Mouse (Mus musculus): ENCODE measurements at regions not wholly inside any gene's neighbourhood (a gene's known extent, or its start where the extent isn't known, plus 50 kb on each side); places are given as distances from the start of the nearest gene placed in this dataset.
A peak's percentile ranks its signal among the peaks of the same experiment; 100 is the strongest.

DNA sequence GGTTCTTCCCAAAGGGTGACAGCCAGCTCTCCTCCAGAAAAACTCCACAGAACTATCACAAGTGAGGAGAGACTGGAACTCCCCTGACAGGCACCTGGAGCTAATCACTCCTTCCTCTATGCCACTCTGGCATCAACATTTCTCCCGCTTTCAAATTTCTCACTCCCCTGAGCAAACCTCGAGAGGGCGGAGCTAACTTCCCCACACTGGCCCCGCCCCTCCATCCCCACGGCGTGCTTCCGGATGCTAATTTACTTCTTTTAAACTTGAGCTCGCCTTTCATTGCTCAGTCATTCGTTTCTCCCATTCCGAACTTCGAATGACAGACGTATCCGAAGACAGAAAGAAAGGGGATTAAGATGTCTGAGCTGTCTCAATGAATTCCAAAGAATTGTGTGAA lies 87.8 kb upstream of the Ado start:
- Histone ChIP-seq H3K4me2 (replicated peaks) (peak overlapping the region; percentile 47), H3K4me3 (0 out of 2 replicates have a peak overlapping the region, but pooled peaks have one; percentile 15), H3K36me3 (no peaks in the 10 kb centered on the region), H3K4me1 (peaks cover 8% of the 10 kb centered on the region; the same call in 1 of the 2 replicates), H3K27me3 (no peaks in the 10 kb centered on the region), H3K9me3 (no peaks in the 10 kb centered on the region), H3K9ac (replicated peaks) (no peak overlapping the region), H3K27ac (replicated peaks) (no peak overlapping the region)
- 2% methylated on average over 13 of the region's 13 CpGs for WGBS
- 0 out of 2 replicates have a peak, but pooled peaks have one; percentile 56 for ATAC-seq (ENCODE audit: low FRiP score, low read depth)

DNA sequence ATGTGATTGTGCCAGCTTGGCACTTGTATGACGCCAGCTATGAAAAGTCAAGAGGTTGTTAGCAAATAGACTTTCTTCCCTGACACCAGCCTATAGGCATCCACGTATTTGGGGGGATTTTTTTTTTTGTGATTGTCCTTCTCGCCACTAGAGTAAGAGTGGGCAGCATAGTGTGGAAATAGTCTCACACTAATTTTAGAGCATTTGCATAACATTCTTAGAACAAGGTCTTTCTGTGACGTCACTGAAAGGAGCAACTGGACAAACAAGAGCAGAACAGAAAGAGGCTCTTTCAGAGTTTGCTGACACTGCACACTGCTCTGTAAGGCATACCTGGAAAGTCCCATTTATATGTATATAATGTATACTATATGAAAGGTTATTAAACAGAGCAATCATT lies 86.0 kb upstream of the Ado start:
- WGBS: 82% methylated on average over 4 of the region's 4 CpGs
- Histone ChIP-seq H3K9ac (replicated peaks) (no peak overlapping the region), H3K4me2 (replicated peaks) (no peak overlapping the region), H3K4me3 (no peak overlapping the region), H3K36me3 (no peaks in the 10 kb centered on the region), H3K4me1 (peaks cover 8% of the 10 kb centered on the region; the same call in 1 of the 2 replicates), H3K27ac (replicated peaks) (no peak overlapping the region), H3K9me3 (no peaks in the 10 kb centered on the region), H3K27me3 (no peaks in the 10 kb centered on the region)
- ATAC-seq (ENCODE audit: low FRiP score, low read depth): no peak

DNA sequence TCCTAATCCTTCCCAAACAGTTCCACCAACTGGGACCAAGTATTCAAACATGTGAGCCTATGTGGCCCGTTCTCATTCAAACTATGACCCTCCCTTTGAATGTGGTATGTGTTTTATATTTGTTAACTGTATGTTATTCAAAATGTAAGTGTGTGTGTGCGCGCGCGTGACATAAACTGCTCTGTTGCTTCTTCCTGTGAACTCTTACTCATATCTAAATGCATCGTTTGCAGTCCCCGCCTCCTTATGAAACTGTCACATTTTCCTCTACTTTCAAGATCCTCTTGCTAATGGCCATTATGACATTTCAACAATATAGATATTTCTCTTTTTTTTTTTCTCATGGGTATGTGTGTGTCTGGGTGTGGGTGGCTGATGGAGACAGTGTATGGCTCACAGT lies 84.3 kb upstream of the Ado start:
- H3K9ac ChIP-seq (replicated peaks): no peak overlapping the region
- WGBS: 97% methylated on average over 7 of the region's 7 CpGs
- no peak overlapping the region for H3K4me3 ChIP-seq
- ATAC-seq (ENCODE audit: low FRiP score, low read depth): no peak
- H3K27ac ChIP-seq (replicated peaks): no peak overlapping the region
- no peak overlapping the region for H3K4me2 ChIP-seq (replicated peaks)
- no peaks in the 10 kb centered on the region for H3K9me3 ChIP-seq
- H3K27me3 ChIP-seq: no peaks in the 10 kb centered on the region
- H3K4me1 ChIP-seq: peaks cover 8% of the 10 kb centered on the region; the same call in 1 of the 2 replicates
- H3K36me3 ChIP-seq: no peaks in the 10 kb centered on the region

DNA sequence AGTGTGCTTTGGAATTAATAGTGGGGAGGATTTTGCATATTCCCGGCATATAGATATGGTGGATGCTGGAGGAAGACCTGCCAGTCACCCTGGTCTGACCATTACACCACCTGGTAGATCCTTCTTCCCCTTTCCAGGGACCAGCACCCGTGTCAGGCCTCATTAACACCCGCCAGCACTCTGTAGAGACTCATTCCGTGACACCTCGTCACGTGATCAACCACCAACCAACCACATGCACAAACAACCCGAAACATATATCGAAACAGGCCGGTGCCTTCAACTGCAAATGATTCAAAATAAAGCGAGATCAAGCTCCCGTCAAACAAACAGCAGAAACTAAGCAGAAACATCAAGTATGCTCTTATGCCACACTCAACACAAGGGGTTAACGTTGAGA lies 74.6 kb upstream of the Ado start:
- Histone ChIP-seq H3K4me3 (no peak overlapping the region), H3K27me3 (no peaks in the 10 kb centered on the region), H3K4me1 (no peaks in the 10 kb centered on the region), H3K9ac (replicated peaks) (no peak overlapping the region), H3K27ac (replicated peaks) (no peak overlapping the region), H3K9me3 (no peaks in the 10 kb centered on the region), H3K4me2 (replicated peaks) (no peak overlapping the region), H3K36me3 (no peaks in the 10 kb centered on the region)
- no peak for ATAC-seq (ENCODE audit: low FRiP score, low read depth)
- WGBS: 89% methylated on average over 12 of the region's 12 CpGs

DNA sequence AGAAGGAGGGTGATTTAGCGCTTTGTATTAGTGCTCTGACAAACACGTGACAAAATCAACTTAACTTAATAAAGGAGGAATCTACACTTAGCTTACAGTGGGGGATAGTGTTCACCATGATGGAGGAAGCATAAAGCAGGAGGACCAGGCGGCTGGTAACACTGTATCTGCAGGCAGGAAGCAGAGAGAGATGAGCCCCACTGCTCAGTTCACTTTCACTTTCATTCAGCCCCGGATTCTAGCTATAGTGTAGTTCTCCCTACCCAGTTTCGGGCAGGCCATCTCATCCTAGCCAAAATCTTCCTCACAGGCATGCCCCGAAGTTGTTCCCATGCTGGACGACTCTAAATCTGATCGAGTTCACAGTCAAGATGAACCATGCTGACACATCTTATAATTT lies 71.3 kb upstream of the Ado start:
- H3K36me3 ChIP-seq: no peaks in the 10 kb centered on the region
- no peaks in the 10 kb centered on the region for H3K4me1 ChIP-seq
- H3K4me3 ChIP-seq: no peak overlapping the region
- no peak overlapping the region for H3K9ac ChIP-seq (replicated peaks)
- no peaks in the 10 kb centered on the region for H3K27me3 ChIP-seq
- H3K4me2 ChIP-seq (replicated peaks): no peak overlapping the region
- 83% methylated on average over 8 of the region's 8 CpGs for WGBS
- no peaks in the 10 kb centered on the region for H3K9me3 ChIP-seq
- no peak for ATAC-seq (ENCODE audit: low FRiP score, low read depth)
- no peak overlapping the region for H3K27ac ChIP-seq (replicated peaks)

DNA sequence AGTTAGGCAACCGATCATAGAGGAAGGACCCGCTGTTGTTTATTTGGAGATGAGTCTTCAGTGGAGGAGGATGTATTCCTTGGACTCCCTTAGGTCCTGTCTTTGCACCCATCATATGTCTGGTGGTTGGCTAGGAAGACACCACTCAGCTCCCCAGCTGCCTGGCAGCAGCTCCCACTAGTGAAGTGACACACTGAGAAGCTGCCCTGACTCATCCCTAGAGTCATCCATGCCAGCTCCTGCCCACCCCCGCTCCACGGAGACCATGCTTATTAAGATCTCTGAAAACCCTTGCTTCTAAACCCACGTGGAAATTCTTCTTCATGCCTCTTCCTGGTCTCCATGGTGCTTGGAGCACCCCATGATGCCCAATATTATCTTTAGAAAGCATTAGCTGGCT lies 69.4 kb upstream of the Ado start:
- no peak overlapping the region for H3K9ac ChIP-seq (replicated peaks)
- H3K36me3 ChIP-seq: no peaks in the 10 kb centered on the region
- no peaks in the 10 kb centered on the region for H3K27me3 ChIP-seq
- H3K4me2 ChIP-seq (replicated peaks): no peak overlapping the region
- ATAC-seq (ENCODE audit: low FRiP score, low read depth): no peak
- WGBS: 81% methylated on average over 5 of the region's 5 CpGs
- no peak overlapping the region for H3K27ac ChIP-seq (replicated peaks)
- no peaks in the 10 kb centered on the region for H3K4me1 ChIP-seq
- H3K4me3 ChIP-seq: no peak overlapping the region
- H3K9me3 ChIP-seq: no peaks in the 10 kb centered on the region

DNA sequence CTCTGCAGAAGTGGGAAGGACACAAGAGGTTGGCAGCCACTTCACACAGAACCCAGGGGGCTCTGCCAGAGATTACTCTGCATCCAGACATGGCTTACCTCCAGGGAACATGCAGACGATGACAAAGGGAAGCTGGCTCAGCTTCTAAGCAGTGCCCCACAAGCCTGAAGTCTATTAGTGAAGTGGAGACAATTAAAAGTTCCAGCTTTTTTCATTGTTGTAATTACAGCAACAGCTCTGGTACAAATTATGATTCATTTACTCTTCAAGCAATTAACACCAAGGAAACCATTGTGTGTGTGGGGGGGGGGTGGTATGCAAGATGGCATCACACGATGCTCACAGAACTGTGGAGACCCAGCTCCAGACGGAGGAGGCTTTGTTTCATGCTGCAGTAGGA lies 66.3 kb upstream of the Ado start:
- Histone ChIP-seq H3K9ac (replicated peaks) (no peak overlapping the region), H3K36me3 (no peaks in the 10 kb centered on the region), H3K4me3 (no peak overlapping the region), H3K4me1 (no peaks in the 10 kb centered on the region), H3K4me2 (replicated peaks) (no peak overlapping the region), H3K27ac (replicated peaks) (no peak overlapping the region), H3K27me3 (no peaks in the 10 kb centered on the region), H3K9me3 (no peaks in the 10 kb centered on the region)
- no peak for ATAC-seq (ENCODE audit: low FRiP score, low read depth)
- WGBS: 81% methylated on average over 3 of the region's 3 CpGs

DNA sequence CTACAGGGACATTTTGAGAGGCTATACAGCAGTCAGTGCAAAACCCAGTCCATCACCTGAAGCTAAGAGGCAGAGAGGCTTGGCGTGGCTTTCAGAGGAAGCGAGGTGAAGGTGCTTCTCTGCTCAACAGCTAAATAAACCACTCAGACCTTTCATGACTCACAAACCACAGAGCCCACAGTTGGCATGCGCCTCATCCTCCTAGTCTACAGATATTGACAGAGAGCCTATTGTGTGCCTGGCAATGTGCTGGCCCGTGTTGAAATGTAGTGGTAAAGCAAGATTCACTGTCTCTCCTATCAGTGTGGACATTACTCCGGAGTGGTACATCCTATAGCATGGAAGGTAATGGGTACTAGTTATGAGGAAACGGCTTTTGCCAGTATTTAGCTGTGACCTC lies 61.9 kb upstream of the Ado start:
- Histone ChIP-seq H3K9ac (replicated peaks) (no peak overlapping the region), H3K9me3 (no peaks in the 10 kb centered on the region), H3K27me3 (no peaks in the 10 kb centered on the region), H3K36me3 (no peaks in the 10 kb centered on the region), H3K4me3 (no peak overlapping the region), H3K27ac (replicated peaks) (no peak overlapping the region), H3K4me2 (replicated peaks) (no peak overlapping the region), H3K4me1 (no peaks in the 10 kb centered on the region)
- no peak for ATAC-seq (ENCODE audit: low FRiP score, low read depth)
- 83% methylated on average over 6 of the region's 6 CpGs for WGBS

DNA sequence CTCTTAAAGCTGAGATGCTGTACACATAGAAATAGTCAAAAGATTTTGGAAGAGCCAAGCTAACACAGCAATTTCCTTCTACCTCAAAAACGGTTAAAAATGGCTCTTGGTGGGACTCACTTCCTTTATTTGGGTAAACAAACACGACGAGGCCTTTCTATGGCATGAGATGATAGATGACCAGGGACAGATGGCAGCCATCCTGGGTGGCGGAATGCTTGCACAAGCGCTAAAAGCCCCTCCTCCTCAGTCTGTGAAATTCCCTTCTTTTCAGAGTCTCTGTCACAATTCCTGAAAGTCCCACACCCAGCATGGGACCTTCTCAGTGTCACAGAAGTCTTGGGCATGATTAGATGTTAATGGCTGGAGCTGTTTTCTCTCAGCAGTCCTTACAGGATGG lies 59.3 kb upstream of the Ado start:
- no peak overlapping the region for H3K9ac ChIP-seq (replicated peaks)
- no peaks in the 10 kb centered on the region for H3K36me3 ChIP-seq
- no peak overlapping the region for H3K4me2 ChIP-seq (replicated peaks)
- H3K27me3 ChIP-seq: no peaks in the 10 kb centered on the region
- H3K4me3 ChIP-seq: no peak overlapping the region
- no peak overlapping the region for H3K27ac ChIP-seq (replicated peaks)
- WGBS: 77% methylated on average over 5 of the region's 5 CpGs
- ATAC-seq (ENCODE audit: low FRiP score, low read depth): no peak
- H3K9me3 ChIP-seq: no peaks in the 10 kb centered on the region
- no peaks in the 10 kb centered on the region for H3K4me1 ChIP-seq

DNA sequence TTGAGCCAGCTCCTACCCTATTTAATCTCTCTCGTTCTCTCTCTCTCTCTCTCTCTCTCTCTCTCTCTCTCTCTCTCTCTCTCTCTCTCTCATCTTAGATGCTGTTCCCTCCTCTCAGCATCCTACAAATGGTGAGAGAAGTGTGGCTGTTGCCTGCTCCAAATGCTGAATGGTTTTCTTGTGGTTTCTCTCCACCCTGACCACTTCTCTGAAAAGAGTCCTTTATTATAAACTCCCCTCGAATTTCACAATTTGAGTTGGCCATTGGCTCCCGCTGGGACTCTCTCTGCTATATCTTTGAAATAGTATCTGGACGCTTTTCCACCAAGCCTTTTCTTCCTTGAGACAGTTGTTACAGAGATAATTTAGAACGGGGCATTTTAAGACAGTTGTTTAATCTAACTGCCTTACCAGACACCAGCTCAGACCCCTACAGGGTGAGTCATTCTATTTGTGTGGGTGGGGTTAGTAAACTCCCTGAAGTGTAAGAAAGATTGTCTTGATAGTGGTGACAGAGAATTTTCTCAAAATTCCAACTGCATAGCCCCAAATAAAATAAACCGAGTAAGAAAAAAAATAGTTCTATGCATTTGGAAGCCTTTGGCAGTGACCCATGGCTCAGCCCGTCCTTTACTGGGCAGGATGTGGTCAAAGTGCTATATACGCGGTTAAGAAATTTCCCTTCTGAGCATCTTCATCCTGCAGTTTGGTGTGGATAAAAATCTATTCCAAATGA lies 58.7 kb upstream of the Ado start:
- WGBS: 79% methylated on average over 9 of the region's 9 CpGs
- H3K4me3 ChIP-seq: no peak overlapping the region
- ATAC-seq (ENCODE audit: low FRiP score, low read depth): no peak
- no peak overlapping the region for H3K27ac ChIP-seq (replicated peaks)
- no peaks in the 10 kb centered on the region for H3K27me3 ChIP-seq
- H3K9me3 ChIP-seq: no peaks in the 10 kb centered on the region
- H3K4me2 ChIP-seq (replicated peaks): no peak overlapping the region
- H3K4me1 ChIP-seq: no peaks in the 10 kb centered on the region
- no peaks in the 10 kb centered on the region for H3K36me3 ChIP-seq
- H3K9ac ChIP-seq (replicated peaks): no peak overlapping the region

DNA sequence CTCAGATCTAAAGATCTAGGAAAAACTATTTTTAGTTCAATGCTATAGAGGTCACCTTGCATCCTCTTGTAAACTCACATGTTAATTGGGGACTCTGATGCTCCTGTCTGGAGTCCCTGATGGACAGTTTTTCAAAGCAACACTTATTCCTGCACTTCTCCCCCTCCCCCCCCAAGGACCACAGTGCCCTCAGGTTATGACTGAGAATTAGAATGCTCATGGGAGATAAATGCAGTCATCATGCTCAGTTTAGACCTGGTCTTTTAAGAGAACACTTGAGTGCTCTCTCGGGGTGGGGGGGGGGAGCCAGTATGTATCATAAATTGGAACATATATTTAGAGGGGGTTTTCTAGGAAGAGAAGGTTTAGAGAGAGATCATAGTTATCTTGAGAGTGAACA lies 58.0 kb upstream of the Ado start:
- Histone ChIP-seq H3K27ac (replicated peaks) (no peak overlapping the region), H3K9me3 (no peaks in the 10 kb centered on the region), H3K36me3 (no peaks in the 10 kb centered on the region), H3K4me3 (no peak overlapping the region), H3K9ac (replicated peaks) (no peak overlapping the region), H3K4me2 (replicated peaks) (no peak overlapping the region), H3K27me3 (no peaks in the 10 kb centered on the region), H3K4me1 (no peaks in the 10 kb centered on the region)
- no peak for ATAC-seq (ENCODE audit: low FRiP score, low read depth)
- 95% methylated on average over 1 of the region's 1 CpGs for WGBS

DNA sequence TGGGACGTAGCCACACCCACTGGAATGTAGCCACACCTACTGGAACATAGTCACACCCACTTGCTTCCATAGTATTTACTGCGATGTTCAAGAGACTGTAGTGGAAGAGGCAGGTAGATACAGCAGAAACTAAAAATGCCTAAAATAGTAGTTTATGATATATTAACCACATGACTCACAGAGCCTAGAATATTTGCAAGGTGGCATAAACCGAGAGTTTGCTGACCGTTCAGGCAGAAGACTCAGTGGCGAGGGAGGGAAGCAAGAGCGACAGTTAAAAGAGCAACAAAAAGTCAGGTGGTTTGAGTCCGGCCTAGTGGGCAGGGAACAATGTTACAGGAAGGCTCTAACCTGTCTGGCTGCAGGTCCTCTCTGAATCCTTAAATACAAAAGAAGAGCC lies 50.6 kb upstream of the Ado start:
- H3K4me2 ChIP-seq (replicated peaks): no peak overlapping the region
- WGBS: 94% methylated on average over 7 of the region's 7 CpGs

DNA sequence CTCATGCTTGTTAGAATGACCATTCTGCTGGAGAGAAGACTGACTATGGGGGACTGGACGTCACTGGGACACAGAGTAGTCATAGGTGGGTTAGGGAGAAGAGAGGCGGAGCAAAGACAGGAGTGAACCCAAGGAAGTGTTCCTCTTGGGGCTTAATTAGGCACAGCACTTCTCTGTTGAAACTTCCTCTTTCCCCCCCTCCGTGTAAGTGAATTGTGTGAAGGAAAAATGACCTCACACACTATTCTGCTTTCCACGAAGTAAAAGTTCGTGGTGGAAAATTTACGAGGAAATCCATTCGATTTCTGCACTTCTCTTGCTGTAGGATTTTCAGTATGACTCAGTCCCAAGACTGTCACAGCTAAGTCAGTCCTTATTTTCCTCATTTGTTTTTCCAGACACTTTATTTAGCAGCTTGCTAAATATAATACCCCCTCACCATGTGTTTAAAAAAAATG lies 49.9 kb upstream of the Ado start:
- no peak for ATAC-seq (ENCODE audit: low FRiP score, low read depth)
- Histone ChIP-seq H3K36me3 (no peaks in the 10 kb centered on the region), H3K4me2 (replicated peaks) (no peak overlapping the region), H3K9me3 (no peaks in the 10 kb centered on the region), H3K9ac (replicated peaks) (no peak overlapping the region), H3K27ac (replicated peaks) (no peak overlapping the region), H3K4me1 (no peaks in the 10 kb centered on the region), H3K4me3 (no peak overlapping the region), H3K27me3 (no peaks in the 10 kb centered on the region)
- 84% methylated on average over 7 of the region's 7 CpGs for WGBS

More for the DNA sequence above, 50.6 kb upstream of the Ado start:
- H3K9me3 ChIP-seq: no peaks in the 10 kb centered on the region
- no peak overlapping the region for H3K27ac ChIP-seq (replicated peaks)
- H3K9ac ChIP-seq (replicated peaks): no peak overlapping the region
- H3K27me3 ChIP-seq: no peaks in the 10 kb centered on the region
- no peaks in the 10 kb centered on the region for H3K4me1 ChIP-seq
- H3K36me3 ChIP-seq: no peaks in the 10 kb centered on the region
- H3K4me3 ChIP-seq: no peak overlapping the region
- ATAC-seq (ENCODE audit: low FRiP score, low read depth): no peak

Data from midbrain, embryonic 12.5 days (tissue).